Mouse (Mus musculus): ENCODE measurements around the gene Fam198b. TPM values are rescaled to one million over a fixed set of nuclear protein-coding genes. Genes with fewer than 3 reads are reported as not detected.

The Fam198b gene
- polyA plus RNA-seq, 1 experiment: 4.0 TPM

- H3K27me3 ChIP-seq (ENCODE audit: control insufficient read depth, insufficient read depth, low read length): no peaks in the 10 kb centered on the region
- no peaks in the 10 kb centered on the region for H3K36me3 ChIP-seq (ENCODE audit: control insufficient read depth, insufficient read depth, low read length)
- H3K4me1 ChIP-seq (ENCODE audit: control insufficient read depth, insufficient read depth, low read length): peaks cover 3% of the 10 kb centered on the region
- no peak overlapping the region for H3K4me3 ChIP-seq (ENCODE audit: control insufficient read depth, low read depth, low read length)
- TF ChIP-seq POLR2A (IDR thresholded peaks at IDR 0.05; ENCODE audit: control insufficient read depth, low read depth, low read length): no peak
- no peak for TF ChIP-seq CTCF (IDR thresholded peaks at IDR 0.05; ENCODE audit: control insufficient read depth, insufficient read depth, insufficient replicate concordance, low read depth, low read length)
- 0 out of 2 replicates have a peak overlapping the region, but pooled peaks have one; percentile 25 for H3K27ac ChIP-seq (ENCODE audit: control insufficient read depth, insufficient read depth, low read depth, low read length)
Observed at GRCm38 (mm10) chr3:79848841-79849240, 35.5 kb upstream of the Fam198b start.

- no peaks in the 10 kb centered on the region for H3K36me3 ChIP-seq (ENCODE audit: control insufficient read depth, insufficient read depth, low read length)
- no peaks in the 10 kb centered on the region; the same call in 1 of the 2 replicates for H3K4me1 ChIP-seq (ENCODE audit: control insufficient read depth, insufficient read depth, low read length)
- peak overlapping the region; percentile 63; the same call in 1 of the 2 replicates for H3K4me3 ChIP-seq (ENCODE audit: control insufficient read depth, low read depth, low read length)
- no peaks in the 10 kb centered on the region for H3K27me3 ChIP-seq (ENCODE audit: control insufficient read depth, insufficient read depth, low read length)
- TF ChIP-seq POLR2A (IDR thresholded peaks at IDR 0.05; ENCODE audit: control insufficient read depth, low read depth, low read length) (no peak), CTCF (IDR thresholded peaks at IDR 0.05; ENCODE audit: control insufficient read depth, insufficient read depth, insufficient replicate concordance, low read depth, low read length) (no peak)
- no peak overlapping the region for H3K27ac ChIP-seq (ENCODE audit: control insufficient read depth, insufficient read depth, low read depth, low read length)
Observed at GRCm38 (mm10) chr3:79849621-79850020, 34.7 kb upstream of the Fam198b start.

DNA sequence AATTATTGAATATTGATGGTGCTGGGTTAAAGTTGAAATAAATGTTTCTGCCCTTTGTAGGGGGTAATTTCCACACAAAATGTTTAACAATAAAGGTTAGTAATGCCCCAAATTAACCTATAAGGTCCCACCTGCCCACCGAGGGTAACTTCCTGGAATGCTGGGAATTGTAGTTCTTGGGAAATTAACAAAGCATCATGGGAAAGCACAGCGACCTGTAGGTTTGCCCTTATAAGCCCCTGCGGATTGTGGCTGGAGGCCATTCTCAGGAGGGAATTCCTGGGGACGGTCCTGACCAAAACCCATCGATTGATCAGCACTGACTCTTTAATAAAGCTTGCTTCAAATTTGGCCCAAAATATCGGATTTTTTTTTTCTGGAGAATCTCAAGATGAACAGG, 33.7 kb upstream of the Fam198b start:
- no peak for TF ChIP-seq POLR2A (IDR thresholded peaks at IDR 0.05; ENCODE audit: control insufficient read depth, low read depth, low read length)
- no peak for TF ChIP-seq CTCF (IDR thresholded peaks at IDR 0.05; ENCODE audit: control insufficient read depth, insufficient read depth, insufficient replicate concordance, low read depth, low read length)
- Histone ChIP-seq H3K36me3 (ENCODE audit: control insufficient read depth, insufficient read depth, low read length) (no peaks in the 10 kb centered on the region), H3K4me1 (ENCODE audit: control insufficient read depth, insufficient read depth, low read length) (no peaks in the 10 kb centered on the region; the same call in 1 of the 2 replicates), H3K27ac (ENCODE audit: control insufficient read depth, insufficient read depth, low read depth, low read length) (no peak overlapping the region), H3K27me3 (ENCODE audit: control insufficient read depth, insufficient read depth, low read length) (no peaks in the 10 kb centered on the region), H3K4me3 (ENCODE audit: control insufficient read depth, low read depth, low read length) (peak overlapping the region; percentile 41)

GRCm38 (mm10) chr3:79852108-79852507, 32.2 kb upstream of the Fam198b start:
- no peak for TF ChIP-seq POLR2A (IDR thresholded peaks at IDR 0.05; ENCODE audit: control insufficient read depth, low read depth, low read length)
- H3K4me3 ChIP-seq (ENCODE audit: control insufficient read depth, low read depth, low read length): peak overlapping the region; percentile 82
- no peaks in the 10 kb centered on the region; the same call in 1 of the 2 replicates for H3K4me1 ChIP-seq (ENCODE audit: control insufficient read depth, insufficient read depth, low read length)
- peak overlapping the region; percentile 16; the same call in 1 of the 2 replicates for H3K27ac ChIP-seq (ENCODE audit: control insufficient read depth, insufficient read depth, low read depth, low read length)
- H3K36me3 ChIP-seq (ENCODE audit: control insufficient read depth, insufficient read depth, low read length): no peaks in the 10 kb centered on the region
- no peaks in the 10 kb centered on the region for H3K27me3 ChIP-seq (ENCODE audit: control insufficient read depth, insufficient read depth, low read length)

- TF ChIP-seq POLR2A (IDR thresholded peaks at IDR 0.05; ENCODE audit: control insufficient read depth, low read depth, low read length): peak; percentile 75; the same call in 1 of the 2 replicates
- TF ChIP-seq CTCF (IDR thresholded peaks at IDR 0.05; ENCODE audit: control insufficient read depth, insufficient read depth, insufficient replicate concordance, low read depth, low read length): no peak
- Histone ChIP-seq H3K27ac (ENCODE audit: control insufficient read depth, insufficient read depth, low read depth, low read length) (peak within 1 kb of the TSS; percentile 16; the same call in 1 of the 2 replicates), H3K4me3 (ENCODE audit: control insufficient read depth, low read depth, low read length) (peak within 1 kb of the TSS; percentile 82), H3K27me3 (ENCODE audit: control insufficient read depth, insufficient read depth, low read length) (no peaks in the 10 kb centered on the region), H3K4me1 (ENCODE audit: control insufficient read depth, insufficient read depth, low read length) (no peaks in the 10 kb centered on the region; the same call in 1 of the 2 replicates), H3K36me3 (ENCODE audit: control insufficient read depth, insufficient read depth, low read length) (no peaks in the 10 kb centered on the region)
Observed at GRCm38 (mm10) chr3:79852654-79853166, 31.6 kb upstream of the Fam198b start, which contains the start of gene Tmem144. Tmem144 (minus strand) TSS chr3:79852773.

DNA sequence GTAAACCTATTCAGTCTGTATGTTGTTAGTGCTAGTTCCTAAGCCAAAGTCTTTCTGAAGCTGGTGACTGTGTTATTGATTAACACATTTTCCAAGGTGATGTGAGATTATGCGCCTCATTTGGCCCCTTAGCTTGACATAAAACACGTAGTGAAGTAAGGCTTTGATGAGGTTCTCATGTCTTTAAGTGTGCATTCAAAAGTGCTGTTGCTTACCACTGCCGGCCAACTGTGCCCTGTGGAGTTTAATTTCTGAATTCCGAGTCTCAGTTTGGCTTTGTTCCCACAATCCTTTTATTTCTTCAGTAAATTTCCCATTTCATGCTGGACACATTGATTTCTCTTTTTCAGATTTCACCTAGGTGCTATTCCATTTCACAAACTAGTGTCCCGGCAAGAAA, 26.6 kb upstream of the Fam198b start:
- Histone ChIP-seq H3K36me3 (ENCODE audit: control insufficient read depth, insufficient read depth, low read length) (no peaks in the 10 kb centered on the region), H3K4me3 (ENCODE audit: control insufficient read depth, low read depth, low read length) (no peak overlapping the region), H3K4me1 (ENCODE audit: control insufficient read depth, insufficient read depth, low read length) (no peaks in the 10 kb centered on the region; the same call in 1 of the 2 replicates), H3K27ac (ENCODE audit: control insufficient read depth, insufficient read depth, low read depth, low read length) (no peak overlapping the region), H3K27me3 (ENCODE audit: control insufficient read depth, insufficient read depth, low read length) (no peaks in the 10 kb centered on the region)
- no peak for TF ChIP-seq POLR2A (IDR thresholded peaks at IDR 0.05; ENCODE audit: control insufficient read depth, low read depth, low read length)
- TF ChIP-seq CTCF (IDR thresholded peaks at IDR 0.05; ENCODE audit: control insufficient read depth, insufficient read depth, insufficient replicate concordance, low read depth, low read length): no peak

DNA sequence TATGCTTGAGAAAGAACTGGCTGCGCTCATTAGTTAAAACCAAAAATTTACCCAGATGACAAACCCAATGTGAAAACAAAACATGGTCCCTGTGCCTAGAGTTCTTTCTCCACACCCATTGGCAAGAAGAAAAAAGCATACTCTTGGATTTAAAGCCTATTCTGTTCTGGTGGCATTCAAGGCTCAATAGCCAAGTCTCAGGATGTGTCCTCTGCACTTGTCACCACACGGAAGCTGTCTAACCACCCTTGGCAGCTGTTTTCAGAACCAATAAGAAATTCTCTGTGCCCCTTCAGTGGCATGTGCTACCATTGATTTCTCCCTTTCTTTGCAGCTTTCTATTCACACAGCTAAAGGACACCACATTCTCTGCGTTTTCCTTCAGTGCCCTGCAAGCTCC, 26.1 kb upstream of the Fam198b start:
- no peak overlapping the region for H3K27ac ChIP-seq (ENCODE audit: control insufficient read depth, insufficient read depth, low read depth, low read length)
- H3K27me3 ChIP-seq (ENCODE audit: control insufficient read depth, insufficient read depth, low read length): no peaks in the 10 kb centered on the region
- TF ChIP-seq POLR2A (IDR thresholded peaks at IDR 0.05; ENCODE audit: control insufficient read depth, low read depth, low read length) (no peak), CTCF (IDR thresholded peaks at IDR 0.05; ENCODE audit: control insufficient read depth, insufficient read depth, insufficient replicate concordance, low read depth, low read length) (no peak)
- no peaks in the 10 kb centered on the region for H3K36me3 ChIP-seq (ENCODE audit: control insufficient read depth, insufficient read depth, low read length)
- H3K4me1 ChIP-seq (ENCODE audit: control insufficient read depth, insufficient read depth, low read length): no peaks in the 10 kb centered on the region; the same call in 1 of the 2 replicates
- no peak overlapping the region for H3K4me3 ChIP-seq (ENCODE audit: control insufficient read depth, low read depth, low read length)
